Mouse (Mus musculus): ENCODE data around the gene Tmem167.
"Not testable (repeated sequence)": the region's sequence is repeated elsewhere in the genome, so short reads cannot be mapped to it uniquely, and the experiment has no call there.

Gene Tmem167

GRCm38 (mm10) chr13:90088962-90089824, at the start of gene Tmem167, which contains the start of gene Xrcc4:
TSS of gene Tmem167 (plus strand) at chr13:90089123.
TSS of gene Xrcc4 (minus strand) at chr13:90089608.
- peak; percentile 100 for DNase-seq (ENCODE audit: low read depth, low spot score)

GRCm38 (mm10) chr13:90039613-90040012, 49.3 kb upstream of the Tmem167 start:
- no peak for DNase-seq (ENCODE audit: low read depth, low spot score)

DNA sequence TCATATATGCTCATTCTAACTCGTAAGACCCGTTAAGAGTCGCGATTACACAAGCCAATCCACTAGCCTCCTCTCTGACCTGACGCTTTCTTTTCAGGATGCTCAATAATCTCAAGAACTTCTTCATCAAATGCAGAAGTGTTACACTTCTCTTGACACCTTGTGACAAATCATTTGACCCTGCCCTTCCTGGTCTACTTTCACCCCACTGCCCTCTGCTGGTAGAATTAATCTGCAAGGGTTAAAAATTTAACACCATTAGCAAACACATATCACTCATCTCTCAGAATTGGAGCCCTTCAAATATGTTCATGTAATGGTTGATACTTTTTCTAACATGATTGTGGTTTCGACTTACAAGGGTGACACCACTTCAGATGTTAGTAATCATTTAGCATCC, 37.2 kb upstream of the Tmem167 start:
- DNase-seq (ENCODE audit: low read depth, low spot score), result no peak

DNA sequence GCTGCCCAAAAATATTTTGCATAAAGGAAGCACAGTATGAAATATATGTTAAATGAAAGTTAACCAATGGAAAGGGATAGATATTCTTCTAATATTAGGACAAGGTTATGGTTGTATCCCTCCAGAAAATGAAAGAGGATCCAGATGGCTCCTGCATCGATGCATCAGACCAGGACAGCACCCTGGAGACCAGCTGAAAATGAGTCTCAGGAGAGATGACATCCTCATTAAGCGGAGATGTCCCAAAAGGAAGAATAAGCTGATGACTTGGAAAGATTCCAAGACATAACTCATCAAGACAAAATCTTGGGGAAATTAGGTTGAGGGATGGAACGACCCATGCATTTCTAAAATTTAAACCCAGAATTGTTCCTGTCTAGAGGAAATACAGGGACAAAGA, 36.5 kb upstream of the Tmem167 start:
- DNase-seq (ENCODE audit: low read depth, low spot score), result no peak

- no peak for DNase-seq (ENCODE audit: low read depth, low spot score)
Observed at GRCm38 (mm10) chr13:90061877-90062276, 27.0 kb upstream of the Tmem167 start.

DNA sequence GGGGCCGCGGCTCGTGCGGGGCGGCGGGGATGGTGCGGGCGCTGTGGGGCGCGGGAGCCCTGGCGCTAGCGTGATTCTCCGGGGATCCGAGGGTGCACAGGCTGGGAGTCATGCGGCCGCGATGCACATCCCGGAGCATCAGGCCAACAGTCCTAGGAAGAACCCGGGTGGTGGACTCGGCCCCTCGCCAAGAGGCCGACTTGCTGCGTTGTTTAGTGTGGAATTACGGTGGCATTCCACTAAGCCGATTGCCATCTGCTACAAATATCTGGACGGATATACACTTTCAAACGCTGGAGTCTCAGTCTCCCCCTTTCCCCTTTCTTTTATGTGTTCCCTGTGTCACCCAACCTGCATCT, 881 bp downstream of the Tmem167 start:
- DNase-seq (ENCODE audit: low read depth, low spot score), result no peak

DNA sequence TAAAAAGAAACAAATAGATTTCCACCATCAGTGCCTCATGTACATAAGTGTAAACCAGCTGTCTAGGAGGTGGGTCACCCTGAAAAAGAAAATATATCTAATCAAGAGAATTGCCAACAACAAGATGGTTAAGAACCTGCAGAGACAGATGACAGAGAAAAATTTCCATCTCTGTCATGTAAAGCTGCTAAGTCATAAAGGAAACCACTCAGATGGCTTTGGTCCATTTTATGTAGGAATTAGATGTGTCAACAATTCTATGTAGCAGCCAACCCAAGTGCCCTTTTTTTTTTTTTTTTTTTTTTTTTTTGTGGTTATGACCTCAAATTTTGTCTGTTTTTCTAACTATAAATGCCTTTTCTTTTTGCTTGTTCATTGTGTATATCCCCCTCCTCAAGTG, 12.6 kb downstream of the Tmem167 start:
- no peak for DNase-seq (ENCODE audit: low read depth, low spot score)

DNA sequence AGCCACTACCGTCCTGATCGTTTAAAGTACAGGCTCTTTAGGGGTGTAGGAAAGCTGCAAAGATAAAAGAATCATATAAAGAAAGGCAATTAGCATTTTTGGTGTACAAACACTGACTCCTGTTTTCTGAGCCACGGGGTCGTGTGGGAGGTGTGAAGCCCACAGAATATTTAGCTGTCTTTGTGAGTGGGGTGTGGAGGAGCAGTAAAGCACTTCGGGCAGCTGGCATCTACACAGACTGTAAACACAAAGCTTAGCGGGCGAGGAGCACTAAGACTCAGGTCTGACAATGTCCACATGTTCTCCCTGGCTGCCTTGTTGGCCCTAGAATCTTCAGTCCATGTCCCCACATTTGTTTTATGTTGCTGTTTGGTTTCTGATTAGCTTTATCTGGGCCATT, 17.2 kb downstream of the Tmem167 start:
- peak; percentile 29 for DNase-seq (ENCODE audit: low read depth, low spot score)

DNA sequence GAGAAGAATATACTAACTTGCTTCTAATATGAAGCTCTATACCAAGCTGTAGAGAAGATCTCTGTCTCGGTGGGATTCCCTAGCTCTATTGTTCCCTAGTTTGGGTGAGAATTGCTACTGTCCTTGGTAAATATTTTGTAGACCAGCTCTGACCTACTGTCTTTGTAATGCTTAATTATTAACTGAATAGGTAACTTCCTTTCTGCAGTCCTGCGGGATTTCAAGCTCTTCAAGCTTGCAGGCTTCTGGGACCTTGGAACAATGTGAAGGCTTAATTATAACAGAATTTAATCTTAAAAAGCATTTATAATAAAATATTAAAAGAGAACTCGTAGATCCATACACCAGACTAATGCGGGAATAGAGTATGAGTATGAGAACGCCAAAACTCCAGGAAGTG, 19.8 kb downstream of the Tmem167 start:
- not testable (repeated sequence) for DNase-seq (ENCODE audit: low read depth, low spot score)

DNA sequence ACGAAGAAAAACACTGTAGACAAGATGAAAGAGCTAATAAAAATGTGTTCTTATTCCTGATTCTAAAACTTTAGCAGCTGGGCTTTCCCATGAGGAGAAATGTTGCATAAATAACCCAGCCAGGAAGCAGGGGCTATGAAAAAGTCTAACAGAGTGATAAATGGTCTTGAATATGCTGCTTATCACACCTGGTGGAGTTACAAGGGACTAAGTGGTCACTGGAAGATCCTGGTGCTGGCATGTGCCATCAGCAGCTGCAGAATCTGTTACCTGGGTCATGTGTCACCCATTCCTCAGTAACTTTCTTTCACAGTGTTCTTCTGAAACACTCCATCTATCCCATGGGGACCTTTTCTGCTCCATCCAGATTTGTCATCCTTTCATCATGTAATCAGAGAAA, 22.8 kb downstream of the Tmem167 start:
- DNase-seq (ENCODE audit: low read depth, low spot score), result no peak

GRCm38 (mm10) chr13:90136156-90136910, 47.4 kb downstream of the Tmem167 start:
- peak; percentile 81 for DNase-seq (ENCODE audit: low read depth, low spot score)

- peak; percentile 82 for DNase-seq (ENCODE audit: low read depth, low spot score)
Observed at GRCm38 (mm10) chr13:90141681-90142080, 52.8 kb downstream of the Tmem167 start.

DNA sequence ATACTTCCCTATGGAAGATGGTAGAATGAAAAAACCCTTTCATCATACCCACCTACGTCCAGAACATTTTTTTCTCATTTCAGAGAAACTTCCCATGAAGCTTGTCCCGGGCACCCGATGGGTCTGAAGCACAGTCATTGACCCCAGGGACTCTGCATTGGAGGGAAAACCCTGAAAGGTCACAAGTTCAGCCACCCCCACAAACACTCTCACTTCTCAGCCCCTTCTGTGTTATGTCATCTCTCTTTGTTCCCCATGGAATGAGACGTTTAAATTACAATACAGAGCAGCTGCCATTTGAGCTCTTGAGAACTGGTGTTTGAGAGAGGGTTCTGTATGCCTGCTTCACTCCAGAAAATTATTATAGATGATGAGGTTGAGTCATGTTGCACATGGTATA, 54.3 kb downstream of the Tmem167 start:
- no peak for DNase-seq (ENCODE audit: low read depth, low spot score)

- DNase-seq (ENCODE audit: low read depth, low spot score), result no peak
Observed at GRCm38 (mm10) chr13:90151881-90152280, 63.0 kb downstream of the Tmem167 start.

DNA sequence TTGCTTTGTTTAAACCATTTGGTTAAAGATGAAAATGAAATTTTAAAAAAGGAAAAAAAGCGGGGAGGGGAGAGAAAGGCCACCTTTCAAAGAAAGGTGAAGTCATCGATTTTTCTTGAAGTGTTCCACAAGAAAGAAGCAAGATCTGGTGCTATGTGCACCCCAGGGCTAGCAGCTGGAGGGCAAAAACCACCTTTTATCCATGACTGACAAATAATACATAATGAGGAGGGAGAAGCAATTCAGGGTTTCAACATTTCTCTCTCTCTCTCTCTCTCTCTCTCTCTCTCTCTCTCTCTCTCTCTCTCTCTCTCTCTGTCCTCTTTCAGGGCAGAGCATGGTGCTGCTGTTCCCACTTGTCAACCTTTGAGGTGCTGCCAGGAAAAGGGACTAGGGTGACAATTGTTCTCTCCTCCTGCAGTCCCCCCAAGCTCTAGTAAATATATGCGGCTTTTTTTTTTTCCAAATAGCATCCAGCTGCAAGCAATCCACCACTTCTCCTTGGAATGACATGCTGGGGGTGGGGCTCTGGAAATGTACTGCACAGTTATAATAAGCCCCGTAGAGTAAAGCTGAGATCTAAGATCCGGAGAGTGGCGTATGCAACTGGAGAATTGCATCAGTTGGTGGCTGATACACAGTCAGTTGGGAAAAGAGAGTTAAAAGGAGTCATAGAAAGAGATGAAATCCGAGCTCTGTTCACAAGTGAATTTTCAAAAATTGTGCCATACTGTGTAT, 63.8 kb downstream of the Tmem167 start:
- peak; percentile 64 for DNase-seq (ENCODE audit: low read depth, low spot score)

DNA sequence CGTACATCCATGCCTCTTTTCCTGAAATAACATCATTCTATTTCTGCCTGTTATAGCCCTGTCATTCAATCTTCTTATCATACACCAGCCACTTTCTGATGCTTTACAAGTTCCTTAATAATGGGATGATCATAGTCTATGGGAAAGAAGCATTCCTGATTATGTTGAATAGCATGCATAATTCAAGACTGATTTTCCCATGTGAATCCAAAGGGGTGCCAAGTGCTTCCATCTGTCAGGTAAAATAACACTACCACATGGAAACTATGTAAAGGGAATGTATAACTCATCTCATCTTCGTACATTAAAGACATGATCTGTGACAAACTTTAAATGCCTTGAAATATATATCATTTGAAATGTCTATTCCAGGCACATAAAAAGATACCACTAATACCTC, 75.2 kb downstream of the Tmem167 start:
- peak; percentile 22 for DNase-seq (ENCODE audit: low read depth, low spot score)

- no peak for DNase-seq (ENCODE audit: low read depth, low spot score)
Observed at GRCm38 (mm10) chr13:90167044-90167443, 78.1 kb downstream of the Tmem167 start.

DNA sequence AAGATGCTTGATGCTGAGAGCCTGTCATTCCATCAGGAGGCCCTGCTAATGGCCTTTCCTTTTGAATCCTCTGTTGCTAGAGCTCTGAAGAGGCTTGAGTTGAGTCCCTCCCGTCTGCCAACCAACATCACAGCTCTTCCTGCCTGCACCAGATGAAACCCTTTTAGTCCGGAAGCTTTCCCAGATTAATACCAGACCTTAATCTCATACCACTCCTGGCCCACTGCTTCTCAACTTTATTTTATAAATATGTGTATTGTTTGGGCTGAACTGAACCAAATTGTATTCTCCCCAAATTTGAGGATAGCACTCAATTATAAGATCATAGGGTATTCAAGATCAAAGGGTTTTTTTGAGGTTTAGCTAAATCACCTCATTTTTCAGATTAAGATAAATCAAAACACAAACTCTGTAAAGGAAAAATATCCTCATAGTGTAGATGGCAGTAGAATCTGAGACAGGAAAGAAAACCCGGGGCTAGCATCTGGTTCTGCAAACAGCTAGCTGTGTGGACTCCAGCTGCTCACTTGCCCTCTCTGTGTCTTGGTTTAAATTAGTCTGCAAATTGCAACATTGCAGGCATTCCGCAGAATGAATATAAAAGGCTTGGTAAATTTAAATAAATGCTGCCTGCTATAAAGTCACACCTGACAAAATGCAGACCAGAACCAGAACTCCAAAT, 81.3 kb downstream of the Tmem167 start:
- no peak for DNase-seq (ENCODE audit: low read depth, low spot score)

DNA sequence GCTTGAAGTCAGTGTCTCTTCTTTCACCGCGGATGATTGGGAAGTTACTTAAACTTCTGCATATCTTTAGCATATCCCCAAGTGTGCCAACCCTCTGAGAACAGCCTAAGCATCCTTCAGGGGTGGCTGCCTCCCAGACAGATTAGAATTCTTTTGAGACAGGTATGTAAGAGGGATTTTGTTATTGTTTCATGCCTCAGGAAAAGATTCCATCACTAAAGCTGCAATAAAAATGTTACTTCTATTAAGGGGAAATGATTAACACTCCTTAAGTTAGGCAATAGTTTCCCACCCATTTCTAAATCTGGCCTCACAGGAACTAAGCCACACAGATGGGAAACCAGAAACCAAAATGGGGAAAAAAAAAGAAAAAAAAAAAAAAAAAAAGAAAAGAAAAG, 81.9 kb downstream of the Tmem167 start:
- DNase-seq (ENCODE audit: low read depth, low spot score), result no peak

- peak; percentile 8 for DNase-seq (ENCODE audit: low read depth, low spot score)
Observed at GRCm38 (mm10) chr13:90171390-90171789, 82.5 kb downstream of the Tmem167 start.

DNA sequence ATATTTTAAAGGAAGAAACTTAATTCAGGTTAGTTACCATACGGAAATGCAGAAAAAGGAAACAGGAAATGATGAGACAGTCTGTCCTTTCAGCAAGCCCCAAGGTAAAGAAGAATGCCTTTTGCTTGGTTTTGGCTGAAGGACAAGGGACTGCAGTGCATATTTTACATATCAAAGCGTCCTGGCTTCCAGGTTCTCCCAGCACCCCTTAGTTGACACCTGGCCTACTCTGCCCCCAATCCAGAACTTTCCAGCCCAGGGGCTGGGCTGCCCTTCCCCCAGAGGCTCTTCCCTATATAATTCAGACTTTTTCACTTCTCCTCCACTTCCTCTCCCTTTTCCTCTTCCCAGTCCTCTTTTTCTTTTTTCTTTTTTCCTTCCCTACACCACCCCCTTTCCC, 86.7 kb downstream of the Tmem167 start:
- no peak for DNase-seq (ENCODE audit: low read depth, low spot score)

GRCm38 (mm10) chr13:90182262-90182661, 93.3 kb downstream of the Tmem167 start:
- DNase-seq (ENCODE audit: low read depth, low spot score), result no peak
